Mouse (Mus musculus): ENCODE results near the gene Cdk11b. TPM values are rescaled to one million over a fixed set of nuclear protein-coding genes. Genes with fewer than 3 reads are reported as not detected.

Cdk11b gene
- polyA plus RNA-seq (2017; shearing (Covaris generic)) = 145 TPM

DNA sequence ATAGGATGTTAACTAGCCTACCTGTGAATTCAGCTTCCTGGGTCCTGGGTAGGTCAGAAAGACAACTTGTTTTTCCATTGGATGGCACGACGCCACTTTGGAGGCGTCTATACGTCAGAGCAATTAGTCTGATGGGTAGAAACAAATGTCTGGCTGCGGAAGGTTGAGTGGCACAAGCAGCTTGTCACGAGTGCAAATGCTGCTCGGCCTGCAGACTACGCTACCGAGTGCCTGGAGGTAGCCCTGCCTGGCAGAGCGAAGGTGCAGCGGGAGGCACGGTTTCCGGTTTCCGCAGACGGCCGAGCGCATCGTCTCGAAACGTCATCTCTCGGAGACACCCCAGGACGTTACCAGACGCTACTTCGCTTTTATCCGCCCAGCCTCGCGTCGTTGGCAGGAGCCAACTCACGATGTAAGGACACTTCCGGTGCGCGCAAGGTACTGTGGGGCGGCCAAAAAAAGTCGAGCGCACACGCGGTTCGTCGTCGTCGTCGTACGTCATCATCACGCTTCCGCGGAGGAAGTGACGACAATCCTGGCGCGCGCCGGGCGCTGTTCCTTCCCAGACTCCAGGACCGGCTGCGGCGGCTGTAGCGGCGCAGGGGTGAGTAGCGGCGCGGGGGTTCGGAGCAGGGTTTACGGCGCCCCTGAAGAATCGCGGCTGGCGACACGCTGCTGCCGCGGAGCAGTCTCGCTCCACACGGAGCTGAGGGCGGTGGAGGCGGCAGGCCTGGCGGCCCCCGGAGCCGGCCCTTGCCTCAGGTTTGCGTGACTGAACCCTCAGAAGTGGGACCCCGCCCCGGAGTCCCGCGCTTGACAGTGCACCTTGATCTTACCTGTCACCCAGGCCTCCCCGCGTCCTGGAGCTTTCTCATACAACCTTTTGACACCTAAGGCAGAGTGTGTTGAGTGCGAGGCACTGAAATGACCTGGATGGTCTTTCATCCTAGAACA, at the start of gene Cdk11b:
Gene Cdk11b (plus strand): TSS at position 517 of the 954 bp plus-strand sequence.

DNA sequence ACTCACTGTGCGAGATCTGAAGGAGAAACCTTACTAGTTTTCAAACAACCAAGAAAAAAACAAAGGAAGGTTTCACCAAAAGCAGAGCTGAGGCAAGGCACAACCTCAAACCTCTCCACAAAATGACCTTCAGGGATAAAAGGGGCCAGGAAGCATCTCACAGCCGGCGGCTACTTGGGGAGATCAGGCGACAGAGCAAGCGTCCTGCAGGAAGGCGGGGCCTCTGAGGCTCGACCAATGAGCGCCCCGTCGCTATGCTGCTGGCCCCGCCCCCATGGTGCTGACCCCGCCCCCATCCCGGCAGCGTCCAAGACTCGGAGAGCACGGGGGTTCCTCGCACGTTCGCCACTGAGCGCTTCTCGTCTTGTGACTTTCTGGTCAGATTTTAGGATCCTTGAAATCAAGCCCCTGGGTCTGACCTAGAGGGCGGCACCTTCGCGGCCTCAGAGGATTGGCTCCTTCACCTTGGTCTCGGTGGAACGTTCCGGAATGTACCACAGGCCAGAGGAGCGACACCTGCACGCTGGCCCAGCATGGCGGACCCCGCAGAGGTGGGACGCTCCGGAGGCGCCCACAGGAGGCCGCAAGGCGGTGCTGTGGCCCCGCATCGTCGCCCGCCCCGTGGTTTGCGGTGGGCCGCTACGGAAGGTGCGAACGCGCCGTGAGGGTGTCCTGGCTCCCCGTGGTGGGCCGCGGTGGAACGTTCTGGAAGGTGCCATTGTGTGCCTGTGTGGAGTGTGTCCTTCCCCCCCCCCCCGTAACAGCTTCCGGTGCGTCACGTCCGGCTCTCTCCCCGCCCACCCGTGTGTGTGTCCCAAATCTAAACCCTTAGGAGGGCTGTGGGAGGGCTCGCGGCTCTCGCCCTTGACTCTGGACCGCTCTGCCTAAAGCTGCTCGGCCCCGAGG, 23.3 kb upstream of the Cdk11b start, which contains the start of gene Slc35e2:
Gene Slc35e2 (plus strand): TSS at position 326 of the 906 bp plus-strand sequence.

DNA sequence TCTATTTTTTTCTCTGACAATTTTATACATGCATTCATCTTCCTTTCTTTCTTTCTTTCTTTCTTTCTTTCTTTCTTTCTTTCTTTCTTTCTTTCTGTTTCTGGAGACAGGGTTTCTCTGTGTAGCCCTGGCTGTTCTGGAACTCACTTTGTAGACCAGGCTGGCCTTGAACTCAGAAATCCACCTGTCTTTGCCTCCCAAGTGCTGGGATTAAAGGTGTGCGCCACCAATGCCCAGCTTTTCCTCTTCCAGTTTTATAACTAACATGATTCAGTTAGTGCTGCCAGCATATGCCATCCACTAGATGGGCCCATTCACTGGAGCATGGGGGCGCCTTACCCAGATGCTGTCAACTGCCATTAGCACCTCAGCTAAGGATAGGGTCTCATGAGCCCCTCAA, 20.7 kb downstream of the Cdk11b start, which contains the start of gene Gm10563:
Gene Gm10563 (minus strand): TSS at position 101 of the 400 bp plus-strand sequence.

DNA sequence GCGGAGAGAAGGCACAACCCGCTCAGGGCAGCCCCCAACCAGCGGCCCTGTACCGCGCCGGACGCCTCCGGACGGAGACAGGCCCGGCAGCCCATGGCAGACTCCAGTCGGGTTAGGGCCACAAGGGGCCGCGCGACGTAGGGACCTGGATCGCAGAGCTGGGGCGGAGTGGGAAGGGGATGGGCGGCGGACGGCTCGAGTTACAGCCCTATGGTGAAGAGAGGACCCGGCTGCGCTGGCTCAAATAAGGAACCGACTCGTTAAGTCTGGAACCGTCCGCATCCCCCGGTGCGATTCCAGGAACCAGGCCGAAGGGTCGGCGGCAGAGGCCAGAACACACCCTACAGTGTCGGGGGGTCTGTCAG, 28.4 kb downstream of the Cdk11b start, which contains the start of gene Mmp23:
Gene Mmp23 (minus strand): TSS at position 299 of the 365 bp plus-strand sequence.

DNA sequence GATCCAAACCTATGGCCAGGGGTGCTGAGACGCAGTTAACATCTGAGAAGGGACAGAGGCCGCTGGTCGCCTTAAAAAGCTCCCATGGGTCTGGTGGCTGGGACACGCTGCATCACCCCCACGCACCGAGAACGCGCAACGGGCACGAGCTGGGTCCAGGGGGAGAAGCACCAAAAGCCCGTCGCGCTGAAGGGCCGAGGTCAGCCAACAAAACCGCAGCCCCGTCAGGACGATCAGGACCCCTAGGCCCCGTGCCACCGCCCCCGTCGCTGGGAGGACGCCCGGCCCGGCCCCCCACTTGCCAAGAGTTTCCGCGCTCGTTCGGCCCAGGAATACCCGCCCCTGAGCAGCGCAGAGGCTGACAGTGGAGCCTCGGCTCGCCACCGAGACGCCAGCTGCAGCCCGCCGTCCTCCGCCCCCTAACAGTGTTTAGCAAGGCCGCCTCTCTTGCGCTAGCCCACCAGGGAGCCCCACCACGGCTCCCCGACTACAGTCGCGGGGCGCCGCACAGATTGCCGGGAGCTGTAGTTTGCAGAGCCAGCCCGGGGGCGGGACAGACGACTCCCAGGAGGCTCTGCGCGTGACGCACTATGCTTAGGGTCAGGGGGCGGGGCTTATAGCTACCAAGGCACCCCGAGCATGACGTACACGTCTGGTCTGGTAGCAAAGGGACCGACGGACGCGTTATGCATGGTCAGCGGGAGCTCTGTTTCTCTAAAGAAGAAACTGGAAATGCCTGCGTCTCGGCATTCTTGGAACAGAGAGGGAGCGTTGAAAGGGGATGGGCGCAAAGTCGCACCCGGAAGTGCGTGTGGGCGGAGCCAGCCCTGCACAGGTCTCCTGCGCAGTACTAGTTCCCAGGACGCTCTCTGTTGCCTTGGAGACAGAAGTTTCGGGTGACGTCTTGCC, 44.3 kb downstream of the Cdk11b start, which contains the start of gene Mib2:
Gene Mib2 (minus strand): TSS at position 510 of the 909 bp plus-strand sequence.

GRCm38 (mm10) chr4:155694111-155694481, 69.4 kb downstream of the Cdk11b start, which contains the start of gene Fndc10:
TSS of gene Fndc10 (plus strand) at chr4:155694342.

Other genes starting within 250 kb of the Cdk11b start
- 0.82 TPM for gene Gabrd, start 226.7 kb upstream of the Cdk11b start, polyA plus RNA-seq (2017; shearing (Covaris generic))
- 4.3 TPM for gene Cfap74, start 215.7 kb upstream of the Cdk11b start, polyA plus RNA-seq (2017; shearing (Covaris generic))
- not detected for gene Tmem52, start 155.7 kb upstream of the Cdk11b start, polyA plus RNA-seq (2017; shearing (Covaris generic))
- 20.8 TPM for gene Gnb1, start 133.5 kb upstream of the Cdk11b start, polyA plus RNA-seq (2017; shearing (Covaris generic))
- gene Nadk, start 62.5 kb upstream of the Cdk11b start, polyA plus RNA-seq (2017; shearing (Covaris generic)) = 166 TPM
- gene Slc35e2, start 23.4 kb upstream of the Cdk11b start, polyA plus RNA-seq (2017; shearing (Covaris generic)) = 16.2 TPM
- not detected for gene Gm10563, start 20.6 kb downstream of the Cdk11b start, polyA plus RNA-seq (2017; shearing (Covaris generic))
- 0.56 TPM for gene Mmp23, start 28.5 kb downstream of the Cdk11b start, polyA plus RNA-seq (2017; shearing (Covaris generic))
- 53.7 TPM for gene Mib2, start 44.3 kb downstream of the Cdk11b start, polyA plus RNA-seq (2017; shearing (Covaris generic))
- 0.62 TPM for gene Fndc10, start 69.5 kb downstream of the Cdk11b start, polyA plus RNA-seq (2017; shearing (Covaris generic))
- gene Ssu72, start 79.9 kb downstream of the Cdk11b start, polyA plus RNA-seq (2017; shearing (Covaris generic)) = 157 TPM
- 0.09 TPM for gene Tmem240, start 109.9 kb downstream of the Cdk11b start, polyA plus RNA-seq (2017; shearing (Covaris generic))
- 50.3 TPM for gene Atad3a, start 136.2 kb downstream of the Cdk11b start, polyA plus RNA-seq (2017; shearing (Covaris generic))
- gene Vwa1, start 149.8 kb downstream of the Cdk11b start, polyA plus RNA-seq (2017; shearing (Covaris generic)) = 0.13 TPM
- not detected for gene Tmem88b, start 161.0 kb downstream of the Cdk11b start, polyA plus RNA-seq (2017; shearing (Covaris generic))
- not detected for gene Ankrd65, start 165.6 kb downstream of the Cdk11b start, polyA plus RNA-seq (2017; shearing (Covaris generic))
- gene Mrpl20, start 178.0 kb downstream of the Cdk11b start, polyA plus RNA-seq (2017; shearing (Covaris generic)) = 124 TPM
- 217 TPM for gene Ccnl2, start 187.6 kb downstream of the Cdk11b start, polyA plus RNA-seq (2017; shearing (Covaris generic))
- 199 TPM for gene Aurkaip1, start 206.4 kb downstream of the Cdk11b start, polyA plus RNA-seq (2017; shearing (Covaris generic))
- 4.3 TPM for gene Mxra8, start 214.8 kb downstream of the Cdk11b start, polyA plus RNA-seq (2017; shearing (Covaris generic))
- 3.5 TPM for gene Dvl1, start 222.5 kb downstream of the Cdk11b start, polyA plus RNA-seq (2017; shearing (Covaris generic))
- gene Tas1r3, start 238.5 kb downstream of the Cdk11b start, polyA plus RNA-seq (2017; shearing (Covaris generic)) = 1.4 TPM
- 20.8 TPM for gene Cptp, start 244.6 kb downstream of the Cdk11b start, polyA plus RNA-seq (2017; shearing (Covaris generic))
- gene Ints11, start 244.7 kb downstream of the Cdk11b start, polyA plus RNA-seq (2017; shearing (Covaris generic)) = 111 TPM

Measured in inflammation-experienced regulatory T-cells, adult 16 weeks (primary cell).